Mouse (Mus musculus) ES-E14 (cell line): Measurements from ENCODE around the gene Iqca. TPM values are rescaled to one million over a fixed set of nuclear protein-coding genes. Genes with fewer than 3 reads are reported as not detected.

ENCODE experiments used
- DNase-seq: peaks from one replicate; pipeline ENCODE4 v3.0.0-alpha.2; 2013; ENCODE audit warnings: low read depth, low spot score
- H3K27ac ChIP-seq: 2 replicates; pipeline ENCODE4 v1.5.1; 2012; ENCODE audit warnings: low read depth, mild to moderate bottlenecking, low read length, moderate library complexity, mixed read lengths; ENCODE audit not compliant: poor library complexity, insufficient read depth, severe bottlenecking
- H3K36me3 ChIP-seq: 2 replicates; pipeline ENCODE4 v1.6.1; 2012; ENCODE audit warnings: mild to moderate bottlenecking, low read length, moderate library complexity, mixed read lengths; ENCODE audit not compliant: control insufficient read depth, poor library complexity, insufficient read depth, severe bottlenecking
- H3K4me1 ChIP-seq, 2 experiments: fragments of 150-350 bp in 1 of 2; sonication (generic) in 1 of 2; 2 replicates each; pipeline ENCODE4 v1.6.1; 2012; ENCODE audit warnings: low read length in 2 of 2, mild to moderate bottlenecking in 1 of 2, mixed read lengths in 1 of 2; ENCODE audit not compliant: control insufficient read depth in 2 of 2, insufficient read depth in 2 of 2, poor library complexity in 1 of 2
- H3K4me3 ChIP-seq, 2 experiments: fragments of 150-350 bp in 1 of 2; sonication (generic) in 1 of 2; 2 replicates each; pipeline ENCODE4 v1.5.1; 2012; ENCODE audit warnings: low read length in 2 of 2, low read depth in 1 of 2, mild to moderate bottlenecking in 1 of 2, mixed read lengths in 1 of 2; ENCODE audit not compliant: insufficient read depth in 1 of 2, poor library complexity in 1 of 2, severe bottlenecking in 1 of 2
- H3K9ac ChIP-seq: 2 replicates; pipeline ENCODE4 v1.6.1; 2012; ENCODE audit warnings: low read depth, mild to moderate bottlenecking, low read length, mixed read lengths; ENCODE audit not compliant: poor library complexity, insufficient read depth, severe bottlenecking
- H3K9me3 ChIP-seq: fragments of 150-350 bp; sonication (generic); 2 replicates; pipeline ENCODE4 v1.6.1; 2012; ENCODE audit warnings: low read depth, mild to moderate bottlenecking, low read length; ENCODE audit not compliant: control insufficient read depth, insufficient read depth
- CHD2 ChIP-seq: IDR thresholded peaks from 2 replicates; pipeline ENCODE4 v1.6.1; 2014; ENCODE audit warnings: mild to moderate bottlenecking, low read depth, low read length, inconsistent platforms
- HCFC1 ChIP-seq: IDR thresholded peaks from 2 replicates; pipeline ENCODE4 v1.6.1; 2012; ENCODE audit warnings: low read length, inconsistent platforms, borderline replicate concordance; ENCODE audit not compliant: insufficient read depth
- MAFK ChIP-seq: IDR thresholded peaks from 2 replicates; pipeline ENCODE4 v1.6.1; 2014; ENCODE audit warnings: mild to moderate bottlenecking, low read depth, low read length, inconsistent platforms; ENCODE audit not compliant: insufficient read depth
- ZC3H11A ChIP-seq: IDR thresholded peaks from 2 replicates; pipeline ENCODE4 v1.6.1; 2012; ENCODE audit warnings: low read depth, mild to moderate bottlenecking, inconsistent platforms, low read length, borderline replicate concordance
- ZNF384 ChIP-seq: IDR thresholded peaks from 2 replicates; pipeline ENCODE4 v1.6.1; 2012; ENCODE audit warnings: low read depth, low read length, inconsistent platforms
- in situ Hi-C, 2 experiments: fragments of 600-800 bp; cut with MboI; formaldehyde crosslinking; loops; one replicate each; pipeline ENCODE4 v1.15.1; 2025; ENCODE audit warnings: low sequenced_read_pairs in 2 of 2, inconsistent platforms in 1 of 2; ENCODE audit not compliant: unreplicated experiment in 2 of 2
- total RNA-seq: library from RNA; depleted of rRNA; stranded (reverse); fragments of 300-350 nt; gene quantifications from 2 replicates; pipeline ENCODE4 v1.2.3, GENCODE M21; 2012; rRNA removed

The Iqca gene
- total RNA-seq, 1 experiment, result 0.27 TPM

GRCm38 (mm10) chr1:89998696-89999095 is 154.5 kb downstream of the Iqca start:
- H3K9me3 ChIP-seq, result no peaks in the 10 kb centered on the region
- TF ChIP-seq HCFC1 (no peak), CHD2 (no peak), MAFK (no peak), ZC3H11A (no peak), ZNF384 (no peak)
- in situ Hi-C loops, result no loop called here
- H3K4me3 ChIP-seq, result no peak overlapping the region
- peaks cover 0 to 4% of the 10 kb centered on the region in 2 experiments; a peak in 1 of 4 replicates for H3K4me1 ChIP-seq
- no peak overlapping the region for H3K9ac ChIP-seq
- no peak overlapping the region for H3K27ac ChIP-seq
- H3K36me3 ChIP-seq, result no peaks in the 10 kb centered on the region
- DNase-seq, result no peak

DNA sequence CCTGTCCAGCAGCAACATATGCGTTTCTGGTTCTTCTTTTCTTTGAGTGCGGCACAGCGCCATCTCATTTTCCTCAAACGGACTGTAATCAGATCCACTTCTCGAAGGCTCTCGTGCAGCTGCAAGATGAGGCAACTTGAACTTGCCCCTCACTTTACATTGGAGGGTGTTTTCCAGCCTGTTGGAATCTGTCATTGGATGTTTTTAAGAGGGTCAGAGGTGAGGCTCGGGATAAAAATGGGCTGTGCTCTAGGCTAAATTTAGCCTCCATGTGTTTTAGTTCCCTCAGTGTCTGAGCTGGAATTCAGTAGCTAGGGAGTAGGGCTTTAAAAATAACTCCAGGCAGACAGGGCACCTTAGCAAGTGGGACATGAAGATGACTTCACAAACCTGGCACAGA is 155.1 kb downstream of the Iqca start:
- no peak for DNase-seq
- TF ChIP-seq ZC3H11A, result no peak
- TF ChIP-seq MAFK, result no peak
- TF ChIP-seq ZNF384, result no peak
- in situ Hi-C loops, result no loop called here

GRCm38 (mm10) chr1:89992256-89992655 is 160.9 kb downstream of the Iqca start:
- H3K4me1 ChIP-seq, result peaks cover 0 to 3% of the 10 kb centered on the region in 2 experiments; a peak in 1 of 4 replicates
- peak overlapping the region; percentile 44 to 58 for H3K4me3 ChIP-seq
- H3K9me3 ChIP-seq, result no peaks in the 10 kb centered on the region
- DNase-seq, result no peak
- in situ Hi-C loops, result no loop called here
- H3K36me3 ChIP-seq, result no peaks in the 10 kb centered on the region
- H3K27ac ChIP-seq, result no peak overlapping the region
- no peak overlapping the region for H3K9ac ChIP-seq
- TF ChIP-seq CHD2 (no peak), ZNF384 (no peak), MAFK (no peak), HCFC1 (no peak), ZC3H11A (no peak)

More for the DNA sequence above, 155.1 kb downstream of the Iqca start:
- no peaks in the 10 kb centered on the region for H3K9me3 ChIP-seq
- H3K4me1 ChIP-seq, result peaks cover 0 to 3% of the 10 kb centered on the region in 2 experiments; a peak in 1 of 4 replicates
- no peak overlapping the region for H3K27ac ChIP-seq
- H3K36me3 ChIP-seq, result no peaks in the 10 kb centered on the region
- H3K9ac ChIP-seq, result no peak overlapping the region
- no peak overlapping the region for H3K4me3 ChIP-seq

Other genes starting within 250 kb of the Iqca start
- gene Gbx2, start 222.2 kb downstream of the Iqca start, total RNA-seq, result 25.8 and 27.9 TPM in 2 replicates
- not detected in 2 replicates for gene Asb18, start 138.7 kb downstream of the Iqca start, total RNA-seq
- gene Ackr3, start 50.6 kb upstream of the Iqca start, total RNA-seq, result 2.2 and 3.8 TPM in 2 replicates